8 mouse cellular contexts compared by ENCODE assay signal in genomic region chr6:49282122-49282521, GRCm38 (mm10). TPM values are rescaled to one million over a fixed set of nuclear protein-coding genes. Genes with fewer than 3 reads are reported as not detected.
DNase-seq lines count a peak whose midpoint lies in the region; ATAC-seq lines count a peak whose summit lies in the region.

No protein-coding gene starts in this region.

- ATAC-seq in common myeloid progenitor, adult 5-6 weeks (replicated peaks; ENCODE audit: low read depth, poor library complexity, severe bottlenecking): peak; percentile 36; the same call in 1 of the 2 replicates
- ATAC-seq in hematopoietic stem cell, adult 5-6 weeks (replicated peaks in 1 of 2; ENCODE audit: insufficient read depth in 1 of 2, low FRiP score in 2 of 2, low TSS enrichment in 1 of 2, low read depth in 1 of 2, poor library complexity in 2 of 2, severe bottlenecking in 2 of 2): peak; percentile 46 to 64
- ATAC-seq in inflammation-experienced regulatory T-cells, adult 6 months: no peak

- intact Hi-C loops in left cerebral cortex, postnatal 4 days (cut with DNase I): no loop called here

- DNase-seq in cerebellum, postnatal 10 days: peak; percentile 88 to 92
- no peak for DNase-seq in cerebellum, adult 11-12 months
- DNase-seq in left cerebral cortex, postnatal 4 days: peak; percentile 84
- no peak for DNase-seq in left cerebral cortex, adult 8-10 months (ENCODE audit: low spot score in 2 of 2)
- no peak for DNase-seq in lung, postnatal 14 days

RNA-seq across cellular contexts. Expression of gene Tra2a, which starts 18.3 kb away (rescaled TPM):
- 10 to 100 TPM; 91.9 to 94.1 TPM for total RNA-seq in left cerebral cortex, postnatal 4 days (2021)
- 10 to 100 TPM; 45.2 to 57.3 (median 55.6) TPM for total RNA-seq in left cerebral cortex, adult 8-10 months (2022)
- 160 and 162 TPM in 2 replicates for total RNA-seq in common myeloid progenitor, adult 5-6 weeks (2017)
- total RNA-seq in hematopoietic stem cell, adult 5-6 weeks (2017): 204 and 234 TPM in 2 replicates
- polyA plus RNA-seq in inflammation-experienced regulatory T-cells, adult 6 months (2017; shearing (Covaris generic)): 10 to 100 TPM; 30.2 to 49.2 (median 34.7) TPM

RNA-seq across cellular contexts. Expression of gene Ccdc126, which starts 37.0 kb away (rescaled TPM):
- total RNA-seq in left cerebral cortex, postnatal 4 days (2021): 1 to 10 TPM; 4.8 to 5.2 TPM
- total RNA-seq in left cerebral cortex, adult 8-10 months (2022): 10 to 100 TPM in 1 of 4 experiments, 1 to 10 TPM in 3; 7.9 to 10.0 (median 9.0) TPM
- total RNA-seq in common myeloid progenitor, adult 5-6 weeks (2017): 0.58 and 5.1 TPM in 2 replicates
- 5.6 and 7.6 TPM in 2 replicates for total RNA-seq in hematopoietic stem cell, adult 5-6 weeks (2017)
- polyA plus RNA-seq in inflammation-experienced regulatory T-cells, adult 6 months (2017; shearing (Covaris generic)): 10 to 100 TPM in 2 of 3 experiments, 1 to 10 TPM in 1; 5.9 to 17.6 (median 15.4) TPM

Comparison
In these comparisons a context has a peak if more than half of its experiments do, and no peak if none do; other contexts are left out.
1. DNase-seq: peak in cerebellum, postnatal 10 days (2 of 2) and left cerebral cortex, postnatal 4 days (single experiment); none in cerebellum, adult 11-12 months (single experiment), left cerebral cortex, adult 8-10 months (0 of 2) and lung, postnatal 14 days (single experiment).